Mouse (Mus musculus): ENCODE data around the gene Apln. TPM values are rescaled to one million over a fixed set of nuclear protein-coding genes. Genes with fewer than 3 reads are reported as not detected.

Apln gene
- total RNA-seq (2021), result 1 to 10 TPM; 2.6 to 4.5 TPM
- long read RNA-seq, experiment 1, transcript Apln-201 (3 exons, 3,149 nt), result major isoform, 5 of 6 reads
- long read RNA-seq, experiment 1, partial matches to known transcripts, result 0 of 6 reads
- long read RNA-seq, experiment 1, other reads (novel, unspliced or antisense), result 1 of 6 reads
- long read RNA-seq, experiment 2, partial matches to known transcripts, result 2 of 3 reads
- long read RNA-seq, experiment 2, other reads (novel, unspliced or antisense), result 0 of 3 reads

GRCm38 (mm10) chrX:48034144-48035113, at the start of gene Apln:
Apln (minus strand) TSS chrX:48034853.
- DNase-seq, result peak; percentile 29

GRCm38 (mm10) chrX:48082364-48082763, 47.7 kb upstream of the Apln start:
- no peak for DNase-seq

GRCm38 (mm10) chrX:48076806-48077425, 42.3 kb upstream of the Apln start:
- DNase-seq, result peak; percentile 13

GRCm38 (mm10) chrX:48074691-48075090, 40.0 kb upstream of the Apln start:
- DNase-seq, result no peak

- DNase-seq, result no peak
Measured at GRCm38 (mm10) chrX:48072401-48072800, 37.7 kb upstream of the Apln start.

GRCm38 (mm10) chrX:48071961-48072360, 37.3 kb upstream of the Apln start:
- DNase-seq, result no peak

- DNase-seq, result no peak
Measured at GRCm38 (mm10) chrX:48066891-48067290, 32.2 kb upstream of the Apln start.

- no peak for DNase-seq
Measured at GRCm38 (mm10) chrX:48064166-48064853, 29.7 kb upstream of the Apln start.

GRCm38 (mm10) chrX:48062481-48062880, 27.8 kb upstream of the Apln start:
- peak; percentile 9 for DNase-seq

GRCm38 (mm10) chrX:48054186-48055015, 19.7 kb upstream of the Apln start:
- DNase-seq, result peak; percentile 31

GRCm38 (mm10) chrX:48053743-48054142, 19.1 kb upstream of the Apln start:
- no peak for DNase-seq

GRCm38 (mm10) chrX:48046315-48046714, 11.7 kb upstream of the Apln start:
- DNase-seq, result no peak

- no peak for DNase-seq
Measured at GRCm38 (mm10) chrX:48044261-48044660, 9.6 kb upstream of the Apln start.

GRCm38 (mm10) chrX:48042748-48043147, 8.1 kb upstream of the Apln start:
- no peak for DNase-seq

GRCm38 (mm10) chrX:48040379-48040778, 5.7 kb upstream of the Apln start:
- DNase-seq, result no peak

GRCm38 (mm10) chrX:48033766-48034143, 898 bp downstream of the Apln start:
- DNase-seq, result no peak

- no peak for DNase-seq
Measured at GRCm38 (mm10) chrX:48033024-48033423, 1.6 kb downstream of the Apln start.

- no peak for DNase-seq
Measured at GRCm38 (mm10) chrX:48031866-48032265, 2.8 kb downstream of the Apln start.

GRCm38 (mm10) chrX:48030593-48030992, 4.1 kb downstream of the Apln start:
- DNase-seq, result no peak

GRCm38 (mm10) chrX:48022811-48023210, 11.8 kb downstream of the Apln start:
- DNase-seq, result no peak

GRCm38 (mm10) chrX:48019940-48020339, 14.7 kb downstream of the Apln start:
- DNase-seq, result peak; percentile 26

Measured in gastrocnemius, postnatal 25 days (tissue).